Mouse (Mus musculus) T-cell, adult 66 days (primary cell): ENCODE results near the gene Scrn2. TPM values are rescaled to one million over a fixed set of nuclear protein-coding genes. Genes with fewer than 3 reads are reported as not detected.

Experiments used
- total RNA-seq, 2 experiments: library from RNA; stranded (reverse); gene quantifications; 3 replicates in 1 of 2; 4 replicates in 1 of 2; pipeline ENCODE4 v1.2.4; 2023

Gene Scrn2
- 1 to 10 TPM; 3.7 to 4.2 TPM for total RNA-seq

DNA sequence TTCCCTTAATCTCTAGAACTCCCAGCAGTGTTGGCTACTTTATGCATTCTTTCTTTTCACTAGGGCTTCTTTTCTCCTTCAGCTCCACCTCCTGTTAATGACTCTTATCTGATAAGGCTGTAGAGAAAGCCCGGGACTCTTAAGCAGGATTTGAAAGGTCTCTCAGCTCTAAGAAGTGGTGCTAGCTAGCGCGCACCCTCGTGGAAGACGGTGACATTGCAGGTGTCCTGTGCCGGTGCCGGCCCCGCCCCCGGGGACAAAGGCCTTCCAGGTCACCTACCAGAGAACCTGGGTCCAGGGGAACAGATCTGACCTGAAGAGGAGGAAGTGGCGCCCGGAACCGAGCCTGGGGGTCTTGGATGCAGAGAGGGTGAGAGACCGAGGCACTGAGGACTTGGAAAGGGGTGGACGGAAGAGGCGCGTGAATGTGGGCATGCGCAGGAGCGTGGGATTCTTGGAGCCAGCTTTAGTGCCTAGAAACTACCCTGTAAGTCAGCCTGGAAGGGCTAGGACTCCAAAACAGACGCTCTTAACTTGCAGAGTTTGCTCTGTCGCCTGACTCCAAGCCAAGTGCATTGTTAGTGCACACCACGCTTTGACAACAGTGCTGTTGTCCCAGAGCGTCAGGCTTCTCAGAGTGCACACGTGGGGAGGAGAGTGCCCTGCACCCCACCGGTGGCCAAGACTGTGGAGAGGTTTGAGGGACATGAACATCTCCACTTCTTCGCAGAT is at the start of gene Scrn2:
Gene Scrn2 (plus strand): TSS at position 253 of the 732 bp plus-strand sequence.

DNA sequence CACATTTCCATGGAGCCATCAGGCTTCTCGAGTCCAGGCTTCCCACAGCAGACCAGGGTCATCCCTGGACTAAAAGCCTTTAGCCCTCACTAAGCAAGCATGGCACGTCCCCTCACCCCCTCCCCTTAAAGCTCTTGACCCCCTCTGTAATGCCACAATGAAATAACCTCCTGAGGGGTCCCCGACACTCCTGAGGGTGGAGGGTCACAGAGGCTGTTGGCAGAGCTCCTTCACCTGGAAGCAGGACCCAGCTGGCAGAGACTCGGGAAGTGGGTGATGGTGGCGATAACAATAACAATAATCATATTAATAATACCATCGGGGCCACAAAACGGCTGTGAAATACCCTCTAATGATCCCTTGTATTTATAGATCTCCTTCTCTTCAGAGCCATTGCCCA is 46.9 kb upstream of the Scrn2 start, which contains the start of gene Sp2:
Gene Sp2 (minus strand): TSS at position 101 of the 400 bp plus-strand sequence.

DNA sequence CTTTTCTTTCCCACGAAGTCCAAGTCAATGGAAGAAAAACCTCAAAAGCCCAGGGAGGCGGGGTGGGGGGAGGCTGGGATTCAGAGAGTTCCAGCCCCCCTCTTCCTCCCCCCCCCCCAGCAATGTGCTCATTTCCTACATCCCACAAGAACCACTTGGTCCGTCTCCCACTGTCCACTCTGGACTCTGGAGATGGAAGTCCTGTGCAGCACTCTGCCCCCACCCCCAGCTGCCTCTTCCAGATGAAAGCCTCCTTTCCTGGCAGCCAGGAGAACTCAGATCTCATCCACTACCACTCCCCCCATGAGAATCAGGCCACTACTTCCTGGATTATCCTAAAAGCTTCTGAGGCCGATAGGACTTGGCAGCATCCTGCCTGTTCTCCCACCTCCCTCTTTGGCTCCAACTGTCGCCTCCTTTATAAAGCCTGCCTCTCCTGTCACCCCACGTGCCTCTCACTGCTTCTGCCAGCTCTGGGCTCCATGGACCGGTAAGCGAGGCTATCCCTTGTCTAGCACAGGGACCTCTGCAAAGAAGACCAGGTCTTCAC is 16.5 kb upstream of the Scrn2 start, which contains the start of gene Sp6:
Gene Sp6 (plus strand): TSS at position 274 of the 550 bp plus-strand sequence.

DNA sequence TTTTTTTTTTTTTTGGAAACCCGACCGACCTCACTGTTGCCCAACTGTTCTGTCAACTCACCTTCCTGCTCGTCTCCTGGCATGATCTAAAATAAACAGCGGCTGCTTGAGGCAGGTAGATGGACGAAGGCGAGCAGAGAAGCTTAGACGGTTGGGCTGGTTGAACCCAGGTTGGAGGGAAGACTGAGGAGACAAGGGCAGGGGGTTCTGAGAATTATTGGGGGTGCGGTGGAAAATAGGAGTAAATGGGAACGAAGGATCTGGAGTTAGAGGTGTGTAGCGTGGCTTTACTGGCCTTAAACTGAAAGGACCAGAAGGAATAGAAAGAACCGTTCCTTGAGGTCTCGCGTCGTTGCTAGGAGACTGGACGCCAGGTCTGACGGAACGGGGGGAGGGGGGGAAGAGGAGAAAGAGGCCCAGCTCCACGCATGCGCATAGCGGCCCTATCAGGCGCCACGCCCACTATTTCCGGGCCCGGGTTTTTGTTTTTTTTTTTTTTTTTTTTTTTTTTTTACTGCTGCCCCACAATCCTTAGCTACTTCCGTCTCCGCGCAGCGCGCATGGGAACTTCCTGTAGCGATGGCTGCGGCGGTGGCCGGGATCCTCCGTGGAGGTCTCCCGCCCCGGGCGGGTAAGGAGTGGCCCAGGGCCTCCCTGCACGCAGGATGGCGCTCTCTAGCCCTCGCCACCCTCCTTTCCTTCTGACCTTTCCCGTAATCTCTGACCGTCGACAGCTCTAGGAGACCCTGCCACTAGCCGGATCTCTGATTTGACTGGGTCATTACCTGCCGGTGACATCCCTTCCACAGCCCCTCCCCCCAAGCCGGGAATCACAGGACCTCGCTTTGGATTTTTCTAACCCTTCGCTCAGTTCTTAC is 11.5 kb downstream of the Scrn2 start, which contains the start of the genes Lrrc46 and Mrpl10:
Gene Lrrc46 (minus strand): TSS at position 386 of the 878 bp plus-strand sequence.
Gene Mrpl10 (plus strand): TSS at position 539 of the 878 bp plus-strand sequence.

DNA sequence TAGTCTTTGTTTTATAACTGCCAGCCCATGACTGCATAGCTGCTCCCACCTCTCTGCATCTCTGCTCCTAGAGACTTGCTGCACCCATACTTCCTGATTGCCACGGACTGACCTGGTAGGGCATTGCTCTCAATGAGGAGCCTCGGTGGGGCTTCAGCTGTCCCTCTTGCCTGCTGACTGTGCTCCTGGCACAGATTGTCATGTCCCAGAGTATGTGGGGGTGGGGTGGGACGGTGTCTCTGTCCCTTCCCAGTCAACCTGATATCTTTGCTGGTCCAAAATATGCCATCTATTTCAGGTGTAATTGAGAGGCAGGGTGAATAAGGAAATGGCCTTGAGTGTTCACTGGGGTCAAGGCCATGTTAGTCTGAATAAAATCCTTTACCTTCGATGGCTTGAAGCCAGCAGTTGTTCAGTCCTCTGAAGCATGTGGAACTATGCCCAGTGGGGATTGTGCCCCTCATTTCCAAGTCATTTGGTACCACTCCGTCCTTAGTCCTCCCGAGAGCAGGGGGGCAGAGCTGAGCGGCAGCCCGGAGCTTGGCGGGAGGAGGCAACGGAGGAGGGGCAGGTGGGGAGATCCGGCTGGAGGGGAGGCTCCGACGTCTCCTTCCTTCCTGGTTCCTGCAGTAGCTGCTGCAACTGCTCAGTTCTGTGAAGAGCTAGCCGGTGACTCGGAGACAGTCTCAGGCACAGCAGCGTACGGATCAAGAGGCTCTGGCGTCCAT is 20.6 kb downstream of the Scrn2 start, which contains the start of gene Osbpl7:
Gene Osbpl7 (plus strand): TSS at position 413 of the 728 bp plus-strand sequence.

Other genes starting within 250 kb of the Scrn2 start
- gene Cbx1, start 240.8 kb upstream of the Scrn2 start, total RNA-seq, result 10 to 100 TPM; 49.8 to 64.5 TPM
- gene Nfe2l1, start 200.0 kb upstream of the Scrn2 start, total RNA-seq, result 10 to 100 TPM; 50.3 to 56.3 TPM
- not detected for gene Copz2, start 180.1 kb upstream of the Scrn2 start, total RNA-seq
- gene Cdk5rap3, start 113.4 kb upstream of the Scrn2 start, total RNA-seq, result 10 to 100 TPM; 56.6 to 59.2 TPM
- gene Prr15l, start 101.8 kb upstream of the Scrn2 start, total RNA-seq, result not detected
- gene Pnpo, start 86.0 kb upstream of the Scrn2 start, total RNA-seq, result 10 to 100 TPM; 17.9 to 23.9 TPM
- gene Sp2, start 47.0 kb upstream of the Scrn2 start, total RNA-seq, result 10 to 100 TPM; 47.1 to 50.9 TPM
- gene Sp6, start 16.5 kb upstream of the Scrn2 start, total RNA-seq, result 1 to 10 TPM; 3.9 TPM
- not detected for gene Lrrc46, start 11.5 kb downstream of the Scrn2 start, total RNA-seq
- 10 to 100 TPM; 46.7 to 48.3 TPM for gene Mrpl10, start 11.6 kb downstream of the Scrn2 start, total RNA-seq
- 10 to 100 TPM; 33.4 to 33.5 TPM for gene Osbpl7, start 20.7 kb downstream of the Scrn2 start, total RNA-seq
- 10 to 100 TPM; 14.3 to 20.3 TPM for gene Tbx21, start 85.4 kb downstream of the Scrn2 start, total RNA-seq
- gene Tbkbp1, start 121.6 kb downstream of the Scrn2 start, total RNA-seq, result 1 to 10 TPM; 1.9 to 3.6 TPM
- 100 to 1,000 TPM; 165 to 185 TPM for gene Kpnb1, start 157.9 kb downstream of the Scrn2 start, total RNA-seq